Mouse (Mus musculus) mouse embryonic stem cell (cell line): ENCODE data around the gene Mymk.

Experiments used
- in situ Hi-C, 2 experiments: fragments of 300-500 bp; cut with MboI; formaldehyde crosslinking; loops; 1 replicate in 1 of 2; 3 replicates in 1 of 2; pipeline ENCODE4 v1.14.3; 2019 to 2020; ENCODE audit warnings: low sequenced_read_pairs in 2 of 2, low pct_unique_long_range_greater_than_20kb in 1 of 2, mixed read lengths in 1 of 2; ENCODE audit not compliant: unreplicated experiment in 1 of 2

Gene Mymk

DNA sequence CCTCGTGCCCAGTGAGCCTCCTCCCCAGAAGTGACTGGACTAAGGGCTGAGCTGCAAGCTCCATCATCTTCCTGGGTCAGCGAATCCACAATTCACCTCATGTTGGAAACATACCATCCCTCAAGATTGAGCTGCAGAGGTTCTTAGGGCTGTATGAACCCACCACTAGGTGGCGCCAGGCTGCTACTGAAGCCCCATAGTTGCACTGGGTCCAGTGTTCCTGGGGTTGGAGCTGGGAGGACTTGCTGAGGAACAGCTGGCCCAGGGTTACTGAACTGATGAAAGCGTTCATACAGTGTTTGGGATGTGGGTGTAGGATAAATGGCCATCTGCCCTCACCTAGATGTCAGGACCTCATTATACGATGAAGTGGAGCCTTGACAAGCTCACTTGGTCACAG lies 54.2 kb downstream of the Mymk start:
- in situ Hi-C loops: no loop called here
